Mouse (Mus musculus) MEL (cell line): ENCODE results near the gene Mecom. TPM values are rescaled to one million over a fixed set of nuclear protein-coding genes. Genes with fewer than 3 reads are reported as not detected.

ENCODE experiments used
- DNase-seq: peaks from one replicate; pipeline ENCODE4 v3.0.0; 2011; ENCODE audit warnings: low read depth, low spot score
- H3K27ac ChIP-seq: 2 replicates; pipeline ENCODE4 v1.5.1; 2012; ENCODE audit warnings: low read depth, mild to moderate bottlenecking, control low read depth, low read length, moderate library complexity; ENCODE audit not compliant: control insufficient read depth
- H3K27me3 ChIP-seq, 2 experiments: fragments of 150-350 bp in 1 of 2; sonication (generic) in 1 of 2; 2 replicates each; pipeline ENCODE4 v1.6.1; 2012; ENCODE audit warnings: low read length in 2 of 2, mild to moderate bottlenecking in 2 of 2, improper control_type of control experiment in 1 of 2, moderate library complexity in 1 of 2; ENCODE audit not compliant: insufficient read depth in 2 of 2, control insufficient read depth in 1 of 2
- H3K36me3 ChIP-seq, 2 experiments: 2 replicates each; pipeline ENCODE4 v1.6.1; 2012 to 2014; ENCODE audit warnings: low read length in 2 of 2, improper control_type of control experiment in 1 of 2, inconsistent platforms in 1 of 2, mild to moderate bottlenecking in 1 of 2; ENCODE audit not compliant: insufficient read depth in 2 of 2, control insufficient read depth in 1 of 2
- H3K4me1 ChIP-seq, 2 experiments: fragments of 150-350 bp in 1 of 2; sonication (generic) in 1 of 2; 2 replicates each; pipeline ENCODE4 v1.6.1; 2012; ENCODE audit warnings: low read length in 2 of 2, improper control_type of control experiment in 1 of 2, mild to moderate bottlenecking in 1 of 2; ENCODE audit not compliant: insufficient read depth in 2 of 2, control insufficient read depth in 1 of 2
- H3K4me3 ChIP-seq, 2 experiments: fragments of 150-350 bp in 1 of 2; sonication (generic) in 1 of 2; 2 replicates each; pipeline ENCODE4 v1.5.1; 2012; ENCODE audit warnings: low read depth in 2 of 2, low read length in 2 of 2, mild to moderate bottlenecking in 2 of 2, moderate library complexity in 2 of 2, control low read depth in 1 of 2, improper control_type of control experiment in 1 of 2; ENCODE audit not compliant: control insufficient read depth in 1 of 2, insufficient read depth in 1 of 2
- H3K79me2 ChIP-seq: 2 replicates; pipeline ENCODE4 v1.6.1; 2012; ENCODE audit warnings: mild to moderate bottlenecking, low read length, moderate library complexity; ENCODE audit not compliant: control insufficient read depth, poor library complexity, insufficient read depth
- H3K9ac ChIP-seq: 2 replicates; pipeline ENCODE4 v1.6.1; 2012; ENCODE audit warnings: low read depth, mild to moderate bottlenecking, control low read depth, low read length, moderate library complexity; ENCODE audit not compliant: control insufficient read depth, poor library complexity, severe bottlenecking
- H3K9me3 ChIP-seq: fragments of 150-350 bp; sonication (generic); replicated peaks from 2 replicates; pipeline ENCODE4 v1.6.1; 2012; ENCODE audit warnings: mild to moderate bottlenecking, low read length, improper control_type of control experiment, moderate library complexity; ENCODE audit not compliant: insufficient read depth
- BHLHE40 ChIP-seq: IDR thresholded peaks from 2 replicates; pipeline ENCODE4 v1.6.1; 2012; ENCODE audit warnings: low read depth, mild to moderate bottlenecking, inconsistent platforms, low read length, improper control_type of control experiment, borderline replicate concordance
- CHD1 ChIP-seq: IDR thresholded peaks from 2 replicates; pipeline ENCODE4 v1.6.1; 2012; ENCODE audit warnings: low read depth, mild to moderate bottlenecking, inconsistent platforms, low read length, improper control_type of control experiment
- E2F4 ChIP-seq: IDR thresholded peaks from 2 replicates; pipeline ENCODE4 v1.6.1; 2011; ENCODE audit warnings: low read depth, low read length, improper control_type of control experiment, borderline replicate concordance
- ELF1 ChIP-seq: IDR thresholded peaks from 2 replicates; pipeline ENCODE4 v1.6.1; 2014; ENCODE audit warnings: low read depth, mild to moderate bottlenecking, inconsistent platforms, low read length, improper control_type of control experiment, moderate library complexity
- EP300 ChIP-seq, 2 experiments: IDR thresholded peaks; 2 replicates each; pipeline ENCODE4 v1.6.1; 2011; ENCODE audit warnings: improper control_type of control experiment in 2 of 2, low read length in 2 of 2, low read depth in 1 of 2, mild to moderate bottlenecking in 1 of 2
- GABPA ChIP-seq: IDR thresholded peaks from 2 replicates; pipeline ENCODE4 v1.6.1; 2012; ENCODE audit warnings: low read depth, mild to moderate bottlenecking, inconsistent platforms, low read length, improper control_type of control experiment, moderate library complexity
- GATA1 ChIP-seq: IDR thresholded peaks from 2 replicates; pipeline ENCODE4 v1.6.1; 2011; ENCODE audit warnings: low read depth, low read length, improper control_type of control experiment
- HCFC1 ChIP-seq: IDR thresholded peaks from 2 replicates; pipeline ENCODE4 v1.6.1; 2012; ENCODE audit warnings: low read depth, mild to moderate bottlenecking, inconsistent platforms, low read length, improper control_type of control experiment, moderate library complexity
- JUND ChIP-seq: IDR thresholded peaks from 2 replicates; pipeline ENCODE4 v1.6.1; 2011; ENCODE audit warnings: low read depth, mild to moderate bottlenecking, improper control_type of control experiment, low read length
- MAX ChIP-seq: IDR thresholded peaks from 2 replicates; pipeline ENCODE4 v1.6.1; 2011; ENCODE audit warnings: low read length, improper control_type of control experiment
- MXI1 ChIP-seq: IDR thresholded peaks from 2 replicates; pipeline ENCODE4 v1.6.1; 2011; ENCODE audit warnings: mild to moderate bottlenecking, low read depth, low read length, improper control_type of control experiment
- NRF1 ChIP-seq: IDR thresholded peaks from 2 replicates; pipeline ENCODE4 v1.6.1; 2014; ENCODE audit warnings: low read depth, mild to moderate bottlenecking, inconsistent platforms, low read length, improper control_type of control experiment, moderate library complexity; ENCODE audit not compliant: poor library complexity, insufficient read depth, severe bottlenecking
- POLR2AphosphoS2 ChIP-seq: IDR thresholded peaks from 2 replicates; pipeline ENCODE4 v1.6.1; 2011; ENCODE audit warnings: low read length, improper control_type of control experiment
- RAD21 ChIP-seq: IDR thresholded peaks from 2 replicates; pipeline ENCODE4 v1.6.1; 2011; ENCODE audit warnings: mild to moderate bottlenecking, low read depth, low read length, improper control_type of control experiment
- RCOR1 ChIP-seq: IDR thresholded peaks from 2 replicates; pipeline ENCODE4 v1.6.1; 2012; ENCODE audit warnings: low read depth, mild to moderate bottlenecking, inconsistent platforms, low read length, improper control_type of control experiment
- SMC3 ChIP-seq: IDR thresholded peaks from 2 replicates; pipeline ENCODE4 v1.6.1; 2011; ENCODE audit warnings: low read depth, low read length, improper control_type of control experiment
- TAL1 ChIP-seq: IDR thresholded peaks from 2 replicates; pipeline ENCODE4 v1.6.1; 2012; ENCODE audit warnings: mild to moderate bottlenecking, inconsistent platforms, low read length, moderate library complexity, mixed read lengths
- TCF12 ChIP-seq: IDR thresholded peaks from 2 replicates; pipeline ENCODE4 v1.6.1; 2014; ENCODE audit warnings: low read depth, mild to moderate bottlenecking, inconsistent platforms, low read length, improper control_type of control experiment, moderate library complexity
- ZC3H11A ChIP-seq: IDR thresholded peaks from 2 replicates; pipeline ENCODE4 v1.6.1; 2012; ENCODE audit warnings: low read depth, mild to moderate bottlenecking, inconsistent platforms, low read length, improper control_type of control experiment
- ZNF384 ChIP-seq: IDR thresholded peaks from 2 replicates; pipeline ENCODE4 v1.6.1; 2012; ENCODE audit warnings: low read depth, mild to moderate bottlenecking, inconsistent platforms, low read length, improper control_type of control experiment
- polyA plus RNA-seq, 2 experiments: library from polyadenylated mRNA; stranded (reverse) in 1 of 2; unstranded in 1 of 2; fragments of >175 nt in 1 of 2; fragments of >200 nt in 1 of 2; gene quantifications; 2 replicates each; pipeline versions ENCODE4 v1.2.1 to v1.2.4; 2012; ENCODE audit warnings: low replicate concordance in 2 of 2, low read depth in 1 of 2; ENCODE audit not compliant: insufficient read length in 2 of 2, insufficient read depth in 1 of 2, missing spikeins in 1 of 2
- total RNA-seq: library from RNA; depleted of rRNA; stranded (reverse); fragments of 300-350 nt; gene quantifications from 2 replicates; pipeline ENCODE4 v1.2.3, GENCODE M21; 2012

Gene Mecom
- total and polyA plus RNA-seq, 3 experiments: 0.04 TPM; not detected in 2

GRCm38 (mm10) chr3:30160346-30160745 is 387.5 kb downstream of the Mecom start:
- Histone ChIP-seq H3K27me3 (no peaks in the 10 kb centered on the region), H3K9ac (no peak overlapping the region), H3K36me3 (no peaks in the 10 kb centered on the region), H3K4me3 (no peak overlapping the region), H3K27ac (no peak overlapping the region), H3K9me3 (no peaks in the 10 kb centered on the region), H3K79me2 (no peaks in the 10 kb centered on the region), H3K4me1 (no peaks in the 10 kb centered on the region)
- no peak for TF ChIP-seq POLR2AphosphoS2
- no peak for TF ChIP-seq BHLHE40
- no peak for TF ChIP-seq ELF1
- TF ChIP-seq RAD21: peak; percentile 18
- TF ChIP-seq ZC3H11A: no peak
- TF ChIP-seq E2F4: no peak
- no peak for TF ChIP-seq GATA1
- no peak for TF ChIP-seq TAL1
- TF ChIP-seq TCF12: no peak
- TF ChIP-seq MXI1: no peak
- TF ChIP-seq SMC3: peak; percentile 23; the same call in 1 of the 2 replicates
- TF ChIP-seq HCFC1: no peak
- no peak for DNase-seq

GRCm38 (mm10) chr3:30157128-30157670 is 390.6 kb downstream of the Mecom start:
- H3K36me3 ChIP-seq: no peaks in the 10 kb centered on the region
- TF ChIP-seq RCOR1 (no peak), EP300 (IDR thresholded peaks at IDR 0.05; ENCODE audit: low read depth in 1 of 2, low read length in 2 of 2) (no peak), HCFC1 (no peak), MXI1 (no peak), CHD1 (no peak), POLR2AphosphoS2 (no peak), JUND (no peak), ZNF384 (no peak), TCF12 (no peak), MAX (no peak), NRF1 (no peak), GABPA (no peak)
- no peaks in the 10 kb centered on the region for H3K4me1 ChIP-seq
- no peaks in the 10 kb centered on the region for H3K9me3 ChIP-seq
- H3K27ac ChIP-seq: no peak overlapping the region
- H3K9ac ChIP-seq: no peak overlapping the region
- no peak for DNase-seq
- H3K79me2 ChIP-seq: no peaks in the 10 kb centered on the region
- H3K4me3 ChIP-seq: no peak overlapping the region
- no peaks in the 10 kb centered on the region for H3K27me3 ChIP-seq
